Mouse (Mus musculus) liver (tissue): ENCODE measurements at regions not wholly inside any gene's neighbourhood (a gene's known extent, or its start where the extent isn't known, plus 50 kb on each side); places are given as distances from the start of the nearest gene placed in this dataset.

ENCODE experiments used
- DNase-seq: peaks from one replicate; pipeline ENCODE4 v3.0.0-alpha.2; 2020; ENCODE audit warnings: mixed read lengths

- no peak for DNase-seq
Measured at GRCm38 (mm10) chr14:24550763-24551471, 64.0 kb downstream of the Rps24 start.

GRCm38 (mm10) chr14:24551472-24551783, 64.5 kb downstream of the Rps24 start:
- no peak for DNase-seq

- no peak for DNase-seq
Measured at GRCm38 (mm10) chr14:24564801-24565624, 78.1 kb downstream of the Rps24 start.

- DNase-seq: no peak
Measured at GRCm38 (mm10) chr14:24565718-24566322, 78.9 kb downstream of the Rps24 start.

GRCm38 (mm10) chr14:24575111-24575510, 88.2 kb downstream of the Rps24 start:
- DNase-seq: no peak

- no peak for DNase-seq
Measured at GRCm38 (mm10) chr14:24578535-24579111, 91.7 kb downstream of the Rps24 start.

GRCm38 (mm10) chr14:24579153-24579795, 92.3 kb downstream of the Rps24 start:
- DNase-seq: no peak

GRCm38 (mm10) chr14:24586133-24586908, 99.4 kb downstream of the Rps24 start:
- DNase-seq: no peak

GRCm38 (mm10) chr14:24586982-24587672, 100.2 kb downstream of the Rps24 start:
- no peak for DNase-seq

GRCm38 (mm10) chr14:24588041-24588440, 101.1 kb downstream of the Rps24 start:
- no peak for DNase-seq

GRCm38 (mm10) chr14:24606444-24607173, 119.7 kb downstream of the Rps24 start:
- no peak for DNase-seq

- DNase-seq: no peak
Measured at GRCm38 (mm10) chr14:24608356-24608755, 121.4 kb downstream of the Rps24 start.

- no peak for DNase-seq
Measured at GRCm38 (mm10) chr14:24612254-24612995, 125.5 kb downstream of the Rps24 start.

GRCm38 (mm10) chr14:24615776-24616175, 128.9 kb downstream of the Rps24 start:
- no peak for DNase-seq

GRCm38 (mm10) chr14:24616306-24617125, 129.6 kb downstream of the Rps24 start:
- no peak for DNase-seq

GRCm38 (mm10) chr14:24617126-24617375, 130.1 kb downstream of the Rps24 start:
- no peak for DNase-seq

GRCm38 (mm10) chr14:24617393-24617861, 130.5 kb downstream of the Rps24 start:
- DNase-seq: no peak

- peak; percentile 25 for DNase-seq
Measured at GRCm38 (mm10) chr14:24618226-24619038, 131.5 kb downstream of the Rps24 start.
